24 mouse cellular contexts compared by ENCODE assay signal in genomic region chr10:97484049-97484448, GRCm38 (mm10). TPM values are rescaled to one million over a fixed set of nuclear protein-coding genes. Genes with fewer than 3 reads are reported as not detected.
A peak's percentile ranks its signal among the peaks of the same experiment; 100 is the strongest.
DNase-seq lines count a peak whose midpoint lies in the region; ATAC-seq and TF ChIP-seq lines count a peak whose summit lies in the region.
"Had no signal": no experiment of that assay in that cellular context is flagged by ENCODE, and none has a peak within 500 bp of the region (broad histone marks: within the 10 kb centered on the region; RNA-seq: fewer than 3 reads in every experiment).

No protein-coding gene starts in this region.

- WGBS in kidney, postnatal 0 days = 48% methylated on average over 2 of the region's 2 CpGs
- 18% methylated on average over 2 of the region's 2 CpGs for WGBS in lung, embryonic 16.5 days

- no peak for TF ChIP-seq CTCF in kidney, postnatal 0 days (IDR thresholded peaks at IDR 0.05; ENCODE audit: low read depth)

- DNase-seq in embryo, embryonic 11 days = peak; percentile 16
- DNase-seq in embryo, embryonic 9.5 days (ENCODE audit: extremely low spot score) = no peak
- DNase-seq in kidney, postnatal 0 days (ENCODE audit: low spot score) = peak; percentile 58
- DNase-seq in kidney, postnatal 36 days = no peak
- no peak for DNase-seq in lung, postnatal 25 days (ENCODE audit: low spot score)
- no peak for DNase-seq in ovary, postnatal 14 days (ENCODE audit: low spot score)
- DNase-seq: adrenal gland, postnatal 25 days; cerebellum, adult 9-10 months; heart, postnatal 4 days; lung, postnatal 36 days; midbrain, embryonic 14.5 days; retina, postnatal 1 day; right cerebral cortex, postnatal 25 days; spleen, adult 18-20 months; thymus, postnatal 25 days had no signal

- H3K27me3 ChIP-seq in kidney, postnatal 0 days (ENCODE audit: insufficient read depth, low read length) = no peaks in the 10 kb centered on the region
- no peaks in the 10 kb centered on the region for H3K27me3 ChIP-seq in lung, embryonic 16.5 days (ENCODE audit: control insufficient read depth, insufficient read depth, low read depth, low read length)
- H3K27me3 ChIP-seq: heart, embryonic 15.5 days; kidney, embryonic 15.5 days; megakaryocyte, embryonic 14.5 days; neural tube, embryonic 12.5 days had no signal

- no peak overlapping the region for H3K9ac ChIP-seq in kidney, postnatal 0 days (ENCODE audit: low read depth, low read length)
- no peak overlapping the region for H3K9ac ChIP-seq in lung, embryonic 16.5 days (ENCODE audit: low read length)
- H3K9ac ChIP-seq: heart, embryonic 15.5 days; hindbrain, embryonic 14.5 days; kidney, embryonic 15.5 days; liver, embryonic 14.5 days; neural tube, embryonic 12.5 days had no signal

- H3K4me2 ChIP-seq in kidney, postnatal 0 days (ENCODE audit: low read length) = no peak overlapping the region
- no peak overlapping the region for H3K4me2 ChIP-seq in lung, embryonic 16.5 days (ENCODE audit: low read depth, low read length)
- H3K4me2 ChIP-seq: heart, embryonic 15.5 days; hindbrain, embryonic 14.5 days; kidney, embryonic 15.5 days; neural tube, embryonic 12.5 days had no signal

- H3K27ac ChIP-seq in kidney, postnatal 0 days = no peak overlapping the region
- H3K27ac ChIP-seq in lung, embryonic 16.5 days (ENCODE audit: low read length) = no peak overlapping the region
- H3K27ac ChIP-seq: hindbrain, embryonic 14.5 days; layer of hippocampus, adult 2 months; liver, embryonic 14.5 days; neural tube, embryonic 12.5 days had no signal

- no peaks in the 10 kb centered on the region for H3K36me3 ChIP-seq in kidney, postnatal 0 days (ENCODE audit: insufficient read depth, low read length)
- H3K36me3 ChIP-seq in lung, embryonic 16.5 days (ENCODE audit: control insufficient read depth, insufficient read depth, low read length) = no peaks in the 10 kb centered on the region
- H3K36me3 ChIP-seq: heart, embryonic 15.5 days; kidney, embryonic 15.5 days; neural tube, embryonic 12.5 days had no signal

- no peak for ATAC-seq in kidney, postnatal 0 days (replicated peaks; ENCODE audit: low FRiP score, low read depth)
- ATAC-seq in lung, embryonic 16.5 days (ENCODE audit: low read depth) = peak; percentile 59; the same call in 1 of the 2 replicates
- ATAC-seq: inflammation-experienced regulatory T-cells, adult 6 months had no signal

- no peak overlapping the region for H3K4me3 ChIP-seq in kidney, postnatal 0 days (replicated peaks; ENCODE audit: low read depth, low read length)
- no peak overlapping the region for H3K4me3 ChIP-seq in lung, embryonic 16.5 days (ENCODE audit: low read length)
- H3K4me3 ChIP-seq: heart, embryonic 15.5 days; kidney, embryonic 15.5 days; layer of hippocampus, adult 2 months; megakaryocyte, embryonic 14.5 days; neural tube, embryonic 12.5 days had no signal

- H3K4me1 ChIP-seq in kidney, postnatal 0 days (replicated peaks; ENCODE audit: insufficient read depth, low read length) = 0 out of 2 replicates have a peak, but pooled peaks cover 3% of the 10 kb centered on the region
- 0 out of 2 replicates have a peak, but pooled peaks cover 2% of the 10 kb centered on the region for H3K4me1 ChIP-seq in lung, embryonic 16.5 days (replicated peaks; ENCODE audit: control insufficient read depth, insufficient read depth, low read length)
- H3K4me1 ChIP-seq: megakaryocyte, embryonic 14.5 days had no signal

- no peaks in the 10 kb centered on the region for H3K9me3 ChIP-seq in kidney, postnatal 0 days (replicated peaks; ENCODE audit: low read length)
- H3K9me3 ChIP-seq in lung, embryonic 16.5 days (ENCODE audit: control insufficient read depth, low read length) = no peaks in the 10 kb centered on the region
- H3K9me3 ChIP-seq: heart, embryonic 15.5 days; kidney, embryonic 15.5 days; megakaryocyte, embryonic 14.5 days; neural tube, embryonic 12.5 days had no signal

RNA-seq across cellular contexts. Expression of gene Dcn, which starts 4.6 kb away (rescaled TPM):
- polyA plus RNA-seq in kidney, postnatal 0 days (2015; fragmentation: Nextera tagmentation; extraction: Ambion mirVana) = 186 and 199 TPM in 2 replicates
- 179 and 191 TPM in 2 replicates for polyA plus RNA-seq in lung, embryonic 16.5 days (2015; fragmentation: Nextera tagmentation; extraction: Ambion mirVana)
- polyA plus RNA-seq: inflammation-experienced regulatory T-cells, adult 6 months had no signal

Comparison
In these comparisons a context has a peak if more than half of its experiments do, and no peak if none do; other contexts are left out.
1. DNase-seq: peak in embryo, embryonic 11 days (single experiment) and kidney, postnatal 0 days (single experiment); none in embryo, embryonic 9.5 days (single experiment), kidney, postnatal 36 days (0 of 2), lung, postnatal 25 days (single experiment) and ovary, postnatal 14 days (single experiment).